Mouse (Mus musculus): ENCODE results near the gene Ppbp. TPM values are rescaled to one million over a fixed set of nuclear protein-coding genes. Genes with fewer than 3 reads are reported as not detected.

The Ppbp gene
- polyA plus RNA-seq, 1 experiment: 345 TPM

- Histone ChIP-seq H3K36me3 (replicated peaks; ENCODE audit: low read length) (peaks cover 9% of the 10 kb centered on the region), H3K27me3 (replicated peaks) (no peaks in the 10 kb centered on the region), H3K4me3 (replicated peaks) (peak overlapping the region; percentile 59), H3K4me1 (peaks cover 79% of the 10 kb centered on the region), H3K9me3 (no peaks in the 10 kb centered on the region)
- no peak for TF ChIP-seq GATA1 (IDR thresholded peaks at IDR 0.05; ENCODE audit: borderline replicate concordance, low read length)
- TF ChIP-seq FLI1 (IDR thresholded peaks at IDR 0.05; ENCODE audit: low read length): no peak
Observed at GRCm38 (mm10) chr5:90761834-90762233, 6.5 kb upstream of the Ppbp start.

DNA sequence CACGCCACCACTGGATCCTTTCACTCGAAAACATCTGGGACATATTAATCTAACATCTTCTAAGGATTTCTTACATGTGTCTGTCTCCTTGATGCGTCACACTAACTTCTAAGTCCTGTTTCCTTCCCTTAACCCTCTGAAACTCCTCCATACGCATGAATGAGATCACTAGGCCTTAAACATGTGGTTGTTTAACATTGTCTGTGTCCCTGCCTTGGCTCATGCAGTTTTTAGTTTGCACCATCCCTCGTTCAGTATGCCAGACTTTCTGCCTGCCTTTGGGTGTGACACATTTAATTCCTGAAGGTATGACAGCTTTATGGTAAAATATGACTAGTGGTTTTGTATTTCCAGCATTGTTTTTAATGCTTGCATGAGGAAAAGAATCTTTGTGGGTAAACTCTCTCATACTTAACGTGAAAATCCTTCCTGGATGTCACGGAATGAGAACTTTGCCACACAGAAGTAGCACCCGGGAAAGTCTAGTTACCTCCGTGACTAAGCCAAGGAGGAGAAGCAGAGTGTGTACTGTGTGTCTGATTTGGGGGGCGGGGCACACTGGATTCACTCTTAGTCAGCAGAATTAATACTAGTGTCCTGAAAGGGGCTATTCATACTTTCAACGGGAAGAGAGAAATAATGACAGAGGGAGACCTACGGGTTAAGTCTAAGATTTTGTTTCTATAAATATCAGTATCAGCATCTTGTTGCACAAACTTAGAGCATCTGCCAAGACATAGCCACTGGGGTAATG is 4.2 kb upstream of the Ppbp start:
- Histone ChIP-seq H3K4me1 (peaks cover 84% of the 10 kb centered on the region), H3K36me3 (replicated peaks; ENCODE audit: low read length) (peaks cover 9% of the 10 kb centered on the region), H3K4me3 (replicated peaks) (no peak overlapping the region), H3K27me3 (replicated peaks) (no peaks in the 10 kb centered on the region), H3K9me3 (no peaks in the 10 kb centered on the region)
- TF ChIP-seq FLI1 (IDR thresholded peaks at IDR 0.05; ENCODE audit: low read length): no peak
- no peak for TF ChIP-seq GATA1 (IDR thresholded peaks at IDR 0.05; ENCODE audit: borderline replicate concordance, low read length)

- H3K36me3 ChIP-seq (replicated peaks; ENCODE audit: low read length): peaks cover 9% of the 10 kb centered on the region
- peak overlapping the region; percentile 88 for H3K4me3 ChIP-seq (replicated peaks)
- peaks cover 91% of the 10 kb centered on the region for H3K4me1 ChIP-seq
- TF ChIP-seq GATA1 (IDR thresholded peaks at IDR 0.05; ENCODE audit: borderline replicate concordance, low read length) (no peak), FLI1 (IDR thresholded peaks at IDR 0.05; ENCODE audit: low read length) (no peak)
- no peaks in the 10 kb centered on the region for H3K27me3 ChIP-seq (replicated peaks)
- no peaks in the 10 kb centered on the region for H3K9me3 ChIP-seq
Observed at GRCm38 (mm10) chr5:90765821-90766606, 2.3 kb upstream of the Ppbp start.

- H3K9me3 ChIP-seq: no peaks in the 10 kb centered on the region
- peaks cover 20% of the 10 kb centered on the region for H3K36me3 ChIP-seq (replicated peaks; ENCODE audit: low read length)
- H3K4me1 ChIP-seq: peaks cover 84% of the 10 kb centered on the region
- peak overlapping the region; percentile 96 for H3K4me3 ChIP-seq (replicated peaks)
- TF ChIP-seq GATA1 (IDR thresholded peaks at IDR 0.05; ENCODE audit: borderline replicate concordance, low read length) (no peak), FLI1 (IDR thresholded peaks at IDR 0.05; ENCODE audit: low read length) (no peak)
- H3K27me3 ChIP-seq (replicated peaks): no peaks in the 10 kb centered on the region
Observed at GRCm38 (mm10) chr5:90771369-90771768, 3.1 kb downstream of the Ppbp start.

DNA sequence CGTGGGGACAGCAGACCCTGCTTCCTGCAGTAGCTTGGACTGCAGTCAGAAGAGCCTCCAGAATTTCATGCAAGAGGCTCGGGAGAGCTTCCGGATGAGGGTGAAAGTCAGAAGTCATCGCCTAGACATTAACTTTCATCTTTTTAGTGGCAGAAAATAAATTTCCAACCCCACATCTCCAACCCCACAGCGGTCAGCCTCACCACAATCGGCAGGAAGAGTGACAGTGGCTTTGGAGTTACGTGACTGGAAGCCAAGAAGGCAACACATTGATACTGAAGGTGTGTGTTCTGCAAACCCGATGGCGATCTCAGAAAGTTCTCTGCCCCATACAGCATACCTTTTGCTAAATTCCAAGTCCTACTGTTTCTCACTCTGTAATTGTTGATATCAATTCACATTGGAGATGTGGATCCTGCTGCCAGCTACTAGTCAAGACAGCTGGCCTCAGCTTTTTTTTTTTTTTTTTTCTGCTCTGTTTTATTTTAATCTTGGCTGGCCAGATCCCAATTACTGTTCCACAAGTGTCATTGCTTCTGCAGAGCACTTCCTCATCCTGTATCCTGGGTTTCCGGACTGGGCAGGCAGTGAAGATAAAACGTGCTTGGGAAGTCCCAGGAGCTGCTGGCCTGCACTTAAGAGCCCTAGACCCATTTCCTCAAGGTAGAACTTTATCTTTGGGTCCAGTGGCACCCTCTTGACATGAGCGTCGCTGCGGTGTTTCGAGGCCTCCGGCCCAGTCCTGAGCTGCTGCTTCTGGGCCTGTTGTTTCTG is 3.7 kb downstream of the Ppbp start, which contains the start of gene Pf4:
Gene Pf4 (plus strand): TSS at position 556 of the 774 bp plus-strand sequence.
- TF ChIP-seq GATA1 (IDR thresholded peaks at IDR 0.05; ENCODE audit: borderline replicate concordance, low read length) (peak; percentile 88; the same call in 2 of the 3 replicates), FLI1 (IDR thresholded peaks at IDR 0.05; ENCODE audit: low read length) (peak; percentile 79)
- Histone ChIP-seq H3K4me3 (replicated peaks) (peak within 1 kb of the TSS; percentile 96), H3K4me1 (peaks cover 87% of the 10 kb centered on the region)

GRCm38 (mm10) chr5:90775562-90775961 is 7.2 kb downstream of the Ppbp start:
- H3K4me1 ChIP-seq: peaks cover 73% of the 10 kb centered on the region
- no peak for TF ChIP-seq FLI1 (IDR thresholded peaks at IDR 0.05; ENCODE audit: low read length)
- no peak for TF ChIP-seq GATA1 (IDR thresholded peaks at IDR 0.05; ENCODE audit: borderline replicate concordance, low read length)
- no peaks in the 10 kb centered on the region for H3K9me3 ChIP-seq
- H3K27me3 ChIP-seq (replicated peaks): no peaks in the 10 kb centered on the region
- peak overlapping the region; percentile 96 for H3K4me3 ChIP-seq (replicated peaks)
- peaks cover 20% of the 10 kb centered on the region for H3K36me3 ChIP-seq (replicated peaks; ENCODE audit: low read length)

More for the DNA sequence above, 3.7 kb downstream of the Ppbp start, which contains the start of gene Pf4:
- Histone ChIP-seq H3K36me3 (replicated peaks; ENCODE audit: low read length) (peaks cover 20% of the 10 kb centered on the region), H3K9me3 (no peaks in the 10 kb centered on the region), H3K27me3 (replicated peaks) (no peaks in the 10 kb centered on the region)

- TF ChIP-seq FLI1 (IDR thresholded peaks at IDR 0.05; ENCODE audit: low read length) (no peak), GATA1 (IDR thresholded peaks at IDR 0.05; ENCODE audit: borderline replicate concordance, low read length) (no peak)
- H3K9me3 ChIP-seq: no peaks in the 10 kb centered on the region
- H3K4me3 ChIP-seq (replicated peaks): no peak overlapping the region
- H3K27me3 ChIP-seq (replicated peaks): no peaks in the 10 kb centered on the region
- H3K36me3 ChIP-seq (replicated peaks; ENCODE audit: low read length): peaks cover 20% of the 10 kb centered on the region
- H3K4me1 ChIP-seq: peaks cover 72% of the 10 kb centered on the region
Observed at GRCm38 (mm10) chr5:90777621-90778020, 9.3 kb downstream of the Ppbp start.

DNA sequence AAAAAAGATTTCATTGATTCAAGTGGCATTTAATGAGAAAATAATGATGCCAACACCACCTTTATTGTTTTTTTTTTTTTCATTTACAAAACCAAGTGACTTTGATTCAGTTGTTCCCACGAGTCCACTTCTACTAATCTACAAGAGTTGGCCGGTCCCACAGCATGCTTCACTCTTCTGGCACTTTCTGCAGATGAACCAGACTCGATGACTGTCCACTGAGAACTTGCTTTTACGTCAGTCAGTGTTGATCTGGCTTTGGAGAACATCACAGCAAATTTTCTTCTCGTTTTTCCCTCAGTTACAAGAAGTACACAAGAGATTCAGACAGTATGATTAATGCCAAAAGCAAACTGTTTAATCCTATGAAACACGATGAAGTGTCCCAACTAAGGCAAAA is 10.5 kb downstream of the Ppbp start:
- H3K27me3 ChIP-seq (replicated peaks): no peaks in the 10 kb centered on the region
- TF ChIP-seq GATA1 (IDR thresholded peaks at IDR 0.05; ENCODE audit: borderline replicate concordance, low read length) (no peak), FLI1 (IDR thresholded peaks at IDR 0.05; ENCODE audit: low read length) (no peak)
- peaks cover 13% of the 10 kb centered on the region for H3K36me3 ChIP-seq (replicated peaks; ENCODE audit: low read length)
- H3K4me3 ChIP-seq (replicated peaks): no peak overlapping the region
- peaks cover 75% of the 10 kb centered on the region for H3K4me1 ChIP-seq
- no peaks in the 10 kb centered on the region for H3K9me3 ChIP-seq

- Histone ChIP-seq H3K4me3 (replicated peaks) (no peak overlapping the region), H3K27me3 (replicated peaks) (no peaks in the 10 kb centered on the region), H3K36me3 (replicated peaks; ENCODE audit: low read length) (no peaks in the 10 kb centered on the region), H3K9me3 (no peaks in the 10 kb centered on the region), H3K4me1 (peaks cover 71% of the 10 kb centered on the region)
- TF ChIP-seq FLI1 (IDR thresholded peaks at IDR 0.05; ENCODE audit: low read length): no peak
- TF ChIP-seq GATA1 (IDR thresholded peaks at IDR 0.05; ENCODE audit: borderline replicate concordance, low read length): no peak
Observed at GRCm38 (mm10) chr5:90783697-90784096, 15.4 kb downstream of the Ppbp start.
